Mouse (Mus musculus): ENCODE measurements around the gene Scp2. TPM values are rescaled to one million over a fixed set of nuclear protein-coding genes. Genes with fewer than 3 reads are reported as not detected.

Scp2 gene
- total RNA-seq, 2 experiments from 2014 or later: 73.0 to 79.6 TPM

- DNase-seq (ENCODE audit: extremely low spot score in 1 of 2, low spot score in 2 of 2): no peak
- intact Hi-C loops (cut with DNase I): no loop called here
Observed at GRCm38 (mm10) chr4:108068081-108068480, 76.7 kb downstream of the Scp2 start.

- intact Hi-C loops (cut with DNase I): no loop called here
- no peak for DNase-seq (ENCODE audit: extremely low spot score in 1 of 2, low spot score in 2 of 2)
Observed at GRCm38 (mm10) chr4:108067261-108067660, 77.5 kb downstream of the Scp2 start.

GRCm38 (mm10) chr4:108066569-108066968 is 78.2 kb downstream of the Scp2 start:
- no peak for DNase-seq (ENCODE audit: extremely low spot score in 1 of 2, low spot score in 2 of 2)
- intact Hi-C loops (cut with DNase I): no loop called here

- DNase-seq (ENCODE audit: extremely low spot score in 1 of 2, low spot score in 2 of 2): no peak
- intact Hi-C loops (cut with DNase I): no loop called here
Observed at GRCm38 (mm10) chr4:108065176-108065844, 79.5 kb downstream of the Scp2 start.

GRCm38 (mm10) chr4:108063616-108064015 is 81.2 kb downstream of the Scp2 start:
- intact Hi-C loops (cut with DNase I): no loop called here
- no peak for DNase-seq (ENCODE audit: extremely low spot score in 1 of 2, low spot score in 2 of 2)

GRCm38 (mm10) chr4:108062524-108062923 is 82.3 kb downstream of the Scp2 start:
- DNase-seq (ENCODE audit: extremely low spot score in 1 of 2, low spot score in 2 of 2): no peak
- intact Hi-C loops (cut with DNase I): no loop called here

- no peak for DNase-seq (ENCODE audit: extremely low spot score in 1 of 2, low spot score in 2 of 2)
- intact Hi-C loops (cut with DNase I): no loop called here
Observed at GRCm38 (mm10) chr4:108060774-108061173, 84.0 kb downstream of the Scp2 start.

GRCm38 (mm10) chr4:108059601-108060379 is 85.0 kb downstream of the Scp2 start:
- DNase-seq (ENCODE audit: extremely low spot score in 1 of 2, low spot score in 2 of 2): no peak
- intact Hi-C loops (cut with DNase I): no loop called here

- no peak for DNase-seq (ENCODE audit: extremely low spot score in 1 of 2, low spot score in 2 of 2)
- intact Hi-C loops (cut with DNase I): no loop called here
Observed at GRCm38 (mm10) chr4:108058166-108058565, 86.6 kb downstream of the Scp2 start.

GRCm38 (mm10) chr4:108057247-108057646 is 87.6 kb downstream of the Scp2 start:
- intact Hi-C loops (cut with DNase I): no loop called here
- DNase-seq (ENCODE audit: extremely low spot score in 1 of 2, low spot score in 2 of 2): no peak

- intact Hi-C loops (cut with DNase I): no loop called here
Observed at GRCm38 (mm10) chr4:108055873-108056272, 88.9 kb downstream of the Scp2 start.

GRCm38 (mm10) chr4:108052673-108053072 is 92.1 kb downstream of the Scp2 start:
- intact Hi-C loops (cut with DNase I): no loop called here

More at GRCm38 (mm10) chr4:108055873-108056272, 88.9 kb downstream of the Scp2 start:
- DNase-seq (ENCODE audit: extremely low spot score in 1 of 2, low spot score in 2 of 2): no peak

GRCm38 (mm10) chr4:108051687-108052274 is 93.0 kb downstream of the Scp2 start:
- intact Hi-C loops (cut with DNase I): no loop called here
- no peak for DNase-seq (ENCODE audit: extremely low spot score in 1 of 2, low spot score in 2 of 2)

More at GRCm38 (mm10) chr4:108052673-108053072, 92.1 kb downstream of the Scp2 start:
- DNase-seq (ENCODE audit: extremely low spot score in 1 of 2, low spot score in 2 of 2): no peak

- no peak for DNase-seq (ENCODE audit: extremely low spot score in 1 of 2, low spot score in 2 of 2)
Observed at GRCm38 (mm10) chr4:108046136-108046535, 98.7 kb downstream of the Scp2 start.

GRCm38 (mm10) chr4:108045136-108046107 is 99.4 kb downstream of the Scp2 start:
- no peak for DNase-seq (ENCODE audit: extremely low spot score in 1 of 2, low spot score in 2 of 2)
- intact Hi-C loops (cut with DNase I): no loop called here

More at GRCm38 (mm10) chr4:108046136-108046535, 98.7 kb downstream of the Scp2 start:
- intact Hi-C loops (cut with DNase I): no loop called here

GRCm38 (mm10) chr4:108037027-108037426 is 107.8 kb downstream of the Scp2 start:
- no peak for DNase-seq (ENCODE audit: extremely low spot score in 1 of 2, low spot score in 2 of 2)
- intact Hi-C loops (cut with DNase I): no loop called here

- DNase-seq (ENCODE audit: extremely low spot score in 1 of 2, low spot score in 2 of 2): no peak
- intact Hi-C loops (cut with DNase I): no loop called here
Observed at GRCm38 (mm10) chr4:108033041-108033764, 111.6 kb downstream of the Scp2 start.

GRCm38 (mm10) chr4:108032352-108032849 is 112.4 kb downstream of the Scp2 start:
- DNase-seq (ENCODE audit: extremely low spot score in 1 of 2, low spot score in 2 of 2): no peak

More at GRCm38 (mm10) chr4:108032352-108032849, 112.4 kb downstream of the Scp2 start:
- intact Hi-C loops (cut with DNase I): no loop called here

All from left cerebral cortex, postnatal 10 days (tissue).